Mouse (Mus musculus) yolk sac, embryonic 10.5 days (tissue): Measurements from ENCODE around the gene Ndnf.
A peak's percentile ranks its signal among the peaks of the same experiment; 100 is the strongest.

Experiments used
- DNase-seq: peaks from one replicate; pipeline ENCODE4 v3.0.0-alpha.2; 2017; ENCODE audit warnings: low spot score

The Ndnf gene

DNA sequence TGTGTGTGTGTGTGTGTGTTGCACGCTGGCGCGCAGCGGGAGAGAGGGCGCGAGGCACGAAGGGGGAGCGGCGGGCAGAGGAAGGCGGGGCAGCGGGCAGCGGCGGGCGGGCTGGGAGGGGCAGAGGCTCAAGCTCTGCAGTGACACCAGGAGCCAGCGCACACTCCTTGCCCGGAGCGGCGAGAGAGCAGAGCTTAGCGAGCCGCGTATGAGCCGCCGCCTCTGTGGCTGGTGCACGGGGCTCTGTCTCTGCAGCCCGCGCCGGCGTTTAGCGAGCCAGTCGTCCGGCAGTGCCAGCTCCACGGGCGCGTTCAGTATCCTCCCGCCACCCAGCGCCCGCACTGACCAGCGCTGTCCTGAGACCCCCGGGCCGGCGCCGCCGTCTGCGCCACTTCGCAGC, at the start of gene Ndnf:
TSS of gene Ndnf (plus strand) at position 140 of the 400 bp plus-strand sequence.
- peak; percentile 68 for DNase-seq

DNA sequence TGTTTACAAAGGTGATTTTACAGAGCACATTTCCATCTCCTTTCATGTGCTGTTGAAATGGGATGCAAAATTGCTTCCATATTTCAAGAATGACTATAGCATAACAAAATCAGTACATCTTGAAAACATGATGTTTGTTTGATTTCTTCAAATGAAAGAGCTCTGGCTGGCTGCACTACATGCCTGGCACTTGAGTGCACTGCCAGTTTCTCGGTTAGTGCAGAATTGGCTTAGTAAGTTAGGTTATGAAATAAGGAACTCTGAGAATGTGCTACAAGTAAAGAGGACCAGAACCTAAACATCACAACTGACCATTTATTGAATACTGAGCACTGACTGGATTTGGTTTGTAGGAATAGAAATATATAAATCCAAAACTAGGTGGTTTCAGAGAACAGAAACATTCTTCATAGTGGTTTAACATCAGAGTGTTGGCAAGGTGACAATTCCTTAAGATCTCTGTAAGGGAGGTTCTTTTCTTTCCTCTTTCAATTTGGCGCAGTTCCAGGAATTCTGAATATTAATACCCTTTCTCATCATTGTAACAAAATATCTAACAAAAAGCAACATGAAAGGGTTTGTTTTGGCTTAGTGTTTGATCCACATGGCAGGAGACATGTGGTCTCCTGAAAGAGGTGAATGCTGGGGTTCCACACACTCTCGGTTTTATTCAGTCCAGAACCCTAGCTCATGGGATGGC, 48.2 kb upstream of the Ndnf start:
- no peak for DNase-seq

DNA sequence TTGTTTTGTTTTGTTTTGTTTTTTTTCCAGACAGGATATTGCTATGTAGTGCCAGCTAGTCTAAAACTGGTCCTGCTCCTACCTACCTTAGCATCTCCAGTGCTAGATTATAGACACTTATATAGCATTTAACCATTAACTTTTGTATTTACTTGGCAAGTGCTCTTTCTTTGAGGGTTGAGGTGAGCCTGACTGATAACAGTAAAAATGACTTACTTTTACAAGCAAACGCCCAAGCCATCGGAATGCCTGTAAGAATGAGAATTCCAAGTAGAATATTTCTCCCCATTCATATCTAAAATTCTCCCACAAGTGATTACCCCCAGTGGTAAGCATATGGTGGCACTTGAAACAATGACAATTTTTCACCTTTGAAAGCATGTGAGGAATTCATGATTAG, 40.8 kb upstream of the Ndnf start:
- no peak for DNase-seq

DNA sequence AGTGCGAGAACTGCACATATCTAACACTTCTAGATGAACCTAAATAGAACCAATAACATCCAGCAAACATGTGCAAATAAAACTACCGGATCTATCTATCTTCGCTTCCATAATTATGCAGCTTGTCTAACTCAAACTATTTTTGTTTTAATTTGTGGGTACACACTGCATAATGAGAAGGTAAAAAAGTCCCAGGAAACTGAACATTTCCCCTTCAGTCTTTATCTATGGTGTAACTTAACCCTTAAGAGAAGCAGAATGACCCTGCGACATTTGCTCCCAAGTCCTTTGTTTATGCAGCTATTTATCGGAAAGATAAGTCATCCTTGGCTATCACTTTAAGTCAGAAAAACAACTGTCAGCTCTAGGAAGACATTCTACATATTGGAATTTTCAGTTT, 39.2 kb upstream of the Ndnf start:
- DNase-seq, result no peak

DNA sequence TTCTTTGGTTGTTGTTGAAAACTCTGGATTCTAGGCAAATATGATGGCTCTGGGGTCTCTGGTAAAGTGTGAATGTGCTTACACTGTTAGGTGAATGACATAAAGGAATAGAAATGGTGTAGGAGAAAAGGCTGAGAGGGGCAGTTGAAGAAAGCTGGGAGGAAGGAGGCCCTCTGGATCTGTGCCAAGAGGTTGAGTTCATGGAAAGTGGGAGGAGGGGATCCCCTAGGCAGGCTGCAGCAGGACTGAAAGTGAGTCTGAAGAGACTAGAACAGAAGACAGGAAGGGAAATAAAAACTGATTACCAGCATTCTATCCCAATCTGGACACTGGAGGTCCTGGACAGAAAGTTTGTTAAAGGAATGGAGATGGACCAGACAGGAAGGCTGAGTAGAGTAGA, 29.0 kb upstream of the Ndnf start:
- no peak for DNase-seq

DNA sequence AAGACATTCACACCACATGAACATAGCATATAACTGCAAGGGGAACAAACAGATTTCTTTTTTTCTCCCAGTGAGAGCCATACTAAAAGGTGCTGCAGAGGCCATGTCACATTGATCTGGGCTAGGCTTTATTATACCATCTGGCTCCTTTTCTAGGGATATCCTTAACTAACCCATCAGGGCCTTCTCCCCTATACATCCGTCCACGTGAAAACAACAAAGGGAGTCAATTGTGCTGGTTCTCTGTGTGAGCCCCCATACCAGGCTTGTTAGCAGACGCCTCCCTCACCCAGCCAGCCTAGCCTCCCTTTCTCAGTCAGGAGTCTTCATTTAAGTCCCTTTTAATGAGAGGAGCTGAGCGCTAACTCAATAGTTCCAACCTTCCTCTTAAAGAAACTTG, 27.3 kb upstream of the Ndnf start:
- DNase-seq, result no peak

DNA sequence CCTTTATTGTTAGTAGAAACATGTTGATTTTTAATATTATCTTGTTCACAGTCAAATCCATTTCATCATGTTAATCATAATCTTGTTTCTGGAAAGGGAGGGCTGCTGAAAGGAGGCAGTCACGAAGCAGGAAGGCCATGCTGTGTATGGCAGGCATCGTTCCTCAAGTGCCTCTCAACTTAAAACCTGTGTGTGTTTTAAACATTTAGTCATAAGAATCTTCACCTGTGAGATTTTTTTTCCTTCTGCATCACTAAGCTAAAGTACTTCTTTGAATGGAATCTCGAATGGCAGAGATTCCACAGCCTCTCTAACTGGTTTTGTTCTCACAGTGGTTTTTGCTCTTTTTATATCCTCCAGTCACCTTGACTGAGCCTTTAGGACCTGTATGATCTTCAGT, 25.0 kb upstream of the Ndnf start:
- no peak for DNase-seq

DNA sequence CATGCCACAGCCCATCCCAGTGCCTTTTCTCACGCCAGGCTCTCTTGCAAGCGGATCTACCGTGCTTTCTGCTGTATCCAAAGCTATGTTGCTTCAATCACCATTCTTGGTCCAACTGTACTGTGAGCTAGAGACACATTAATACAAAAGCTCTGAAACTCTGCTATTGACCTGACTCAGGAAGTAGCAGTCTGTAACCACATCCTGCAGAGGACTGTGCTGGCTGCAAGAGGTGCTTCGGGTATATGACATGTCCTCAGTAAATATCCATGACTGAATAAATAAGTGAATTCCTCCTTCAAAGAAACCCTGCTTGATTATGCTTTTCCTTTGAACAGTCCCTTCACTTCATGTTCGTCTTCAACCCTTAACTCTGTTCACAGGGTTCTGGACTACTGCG, 23.7 kb upstream of the Ndnf start:
- DNase-seq, result no peak

DNA sequence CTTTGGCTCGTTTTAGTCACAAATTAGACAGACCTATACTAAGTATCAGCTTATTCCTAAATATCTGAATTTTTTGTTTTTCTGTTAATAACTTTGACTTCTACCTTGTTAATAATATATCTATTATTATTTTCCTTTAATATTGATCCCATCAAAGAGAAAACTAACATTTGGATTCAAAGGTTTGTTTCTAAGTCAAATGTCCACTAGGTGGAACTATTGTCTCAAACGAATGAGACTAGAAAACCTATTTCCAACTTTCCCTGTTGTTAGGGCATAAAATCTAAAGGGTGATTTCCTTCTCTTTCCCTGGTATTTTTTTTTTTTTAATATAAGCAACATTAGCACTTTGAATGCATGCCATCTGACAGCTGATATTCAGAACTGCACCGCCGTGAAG, 20.0 kb upstream of the Ndnf start:
- no peak for DNase-seq

DNA sequence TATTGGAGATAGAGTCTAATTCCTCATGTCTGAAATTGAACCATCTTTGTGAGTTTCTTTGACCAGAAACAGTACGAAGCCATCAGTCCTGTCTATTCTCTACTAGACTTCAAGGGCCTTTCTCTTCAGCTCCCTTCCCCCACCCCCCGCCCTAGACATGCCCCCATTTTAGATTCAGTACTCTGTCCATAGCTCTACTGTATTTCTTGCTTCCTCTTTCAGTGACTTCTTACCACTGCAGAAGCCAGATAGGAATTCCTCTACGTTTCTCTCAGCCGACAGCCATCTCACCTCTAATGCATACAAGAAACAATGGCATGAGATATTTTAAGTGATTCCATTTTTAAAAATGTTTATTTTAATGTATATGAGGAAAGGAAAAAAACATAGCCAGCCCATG, 10.1 kb upstream of the Ndnf start:
- no peak for DNase-seq

DNA sequence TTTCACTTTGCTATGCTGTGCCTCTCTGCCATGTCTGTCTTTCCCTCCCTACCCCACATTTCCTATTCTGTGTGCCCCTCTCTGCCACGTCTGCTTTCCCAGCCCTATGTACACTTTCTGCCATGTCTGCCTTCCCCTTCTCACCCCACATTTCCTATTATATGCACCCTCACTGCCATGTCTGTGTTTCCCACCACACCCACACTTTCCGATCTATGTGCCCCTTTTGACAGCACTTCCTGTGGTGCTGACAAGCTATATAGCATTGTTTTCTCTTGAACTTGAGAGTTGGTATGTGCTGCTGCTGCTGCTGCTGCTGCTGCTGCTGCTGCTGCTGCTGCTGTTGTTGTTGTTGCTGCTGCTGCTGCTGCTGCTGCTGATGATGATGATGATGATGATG, 9.3 kb upstream of the Ndnf start:
- no peak for DNase-seq

DNA sequence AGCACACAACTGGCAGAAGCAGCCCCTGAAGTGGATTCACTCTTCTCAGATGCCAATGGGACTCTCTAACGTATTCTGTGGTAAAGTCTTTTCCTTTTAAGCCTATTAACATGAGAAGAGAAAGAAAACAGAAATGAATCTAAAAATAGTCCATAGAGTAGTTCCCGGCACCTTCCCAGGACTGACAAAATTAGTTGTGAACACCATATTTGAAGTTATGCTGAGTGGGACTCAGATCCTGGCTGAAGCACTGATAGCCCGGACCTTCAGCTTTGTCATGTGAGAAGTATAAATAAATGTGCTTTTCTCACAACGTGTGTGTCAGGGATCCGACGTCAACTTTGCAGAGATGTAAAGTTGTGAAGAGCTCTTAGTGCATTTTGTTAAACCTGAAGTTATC, 7.4 kb upstream of the Ndnf start:
- DNase-seq, result no peak

DNA sequence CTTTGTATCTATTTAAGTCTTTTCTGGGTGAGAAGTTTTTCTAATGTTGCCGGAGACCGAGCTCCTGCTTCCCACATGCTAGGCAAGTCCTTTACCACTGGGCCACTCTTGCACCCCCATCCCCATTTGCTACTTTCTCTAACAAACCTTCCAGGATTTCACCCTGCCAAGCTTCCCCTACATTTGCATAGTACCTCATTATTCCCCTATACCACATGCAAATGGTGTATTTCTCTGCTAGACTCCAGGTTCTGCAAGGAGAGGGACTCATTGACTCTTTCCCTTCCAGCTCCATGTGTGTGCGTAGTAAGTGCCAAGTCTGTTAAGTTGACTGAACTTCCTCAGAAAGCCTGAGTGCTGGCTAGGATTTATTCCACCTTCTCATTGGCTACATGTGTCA, 5.1 kb upstream of the Ndnf start:
- DNase-seq, result no peak

DNA sequence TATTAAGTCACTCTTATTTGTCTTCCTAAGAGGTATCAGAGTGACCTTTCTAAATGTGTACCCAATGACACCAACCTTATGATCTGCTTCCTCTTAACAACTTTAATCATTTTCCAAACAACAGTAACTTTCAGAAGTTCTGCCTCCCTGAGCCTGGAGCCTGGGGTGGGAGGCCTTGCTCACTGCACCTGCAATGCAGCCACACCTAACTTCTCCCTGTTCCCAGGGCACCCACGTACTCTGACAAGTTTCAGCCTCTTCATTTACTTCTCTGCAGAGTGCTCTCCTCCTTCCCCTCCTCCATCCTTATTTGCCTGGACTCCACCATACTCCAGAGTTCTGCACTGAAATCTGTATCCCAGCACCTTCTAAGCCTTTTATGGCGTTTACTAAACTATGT, 1.4 kb upstream of the Ndnf start:
- DNase-seq, result no peak

DNA sequence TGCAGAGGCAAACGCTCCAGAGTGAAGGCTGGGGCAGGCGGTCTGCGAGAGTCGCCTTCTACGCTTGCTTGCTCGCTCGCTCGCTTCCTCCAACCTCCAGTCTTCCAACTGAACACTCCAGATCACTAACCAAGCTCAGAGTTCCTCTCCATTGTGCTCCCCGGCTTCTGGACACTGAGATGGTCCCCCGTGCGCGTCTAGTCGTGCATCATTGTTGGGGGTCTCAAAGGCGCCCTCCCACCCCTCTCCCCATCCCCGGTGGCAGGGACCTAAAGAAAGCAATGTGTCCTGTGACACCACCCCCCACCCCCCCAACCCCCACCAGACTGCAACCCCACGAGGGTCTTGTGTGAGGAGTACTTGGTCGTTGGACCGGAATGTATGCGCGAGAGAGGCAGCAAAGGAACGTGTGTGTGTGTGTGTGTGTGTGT, 394 bp upstream of the Ndnf start:
- no peak for DNase-seq

DNA sequence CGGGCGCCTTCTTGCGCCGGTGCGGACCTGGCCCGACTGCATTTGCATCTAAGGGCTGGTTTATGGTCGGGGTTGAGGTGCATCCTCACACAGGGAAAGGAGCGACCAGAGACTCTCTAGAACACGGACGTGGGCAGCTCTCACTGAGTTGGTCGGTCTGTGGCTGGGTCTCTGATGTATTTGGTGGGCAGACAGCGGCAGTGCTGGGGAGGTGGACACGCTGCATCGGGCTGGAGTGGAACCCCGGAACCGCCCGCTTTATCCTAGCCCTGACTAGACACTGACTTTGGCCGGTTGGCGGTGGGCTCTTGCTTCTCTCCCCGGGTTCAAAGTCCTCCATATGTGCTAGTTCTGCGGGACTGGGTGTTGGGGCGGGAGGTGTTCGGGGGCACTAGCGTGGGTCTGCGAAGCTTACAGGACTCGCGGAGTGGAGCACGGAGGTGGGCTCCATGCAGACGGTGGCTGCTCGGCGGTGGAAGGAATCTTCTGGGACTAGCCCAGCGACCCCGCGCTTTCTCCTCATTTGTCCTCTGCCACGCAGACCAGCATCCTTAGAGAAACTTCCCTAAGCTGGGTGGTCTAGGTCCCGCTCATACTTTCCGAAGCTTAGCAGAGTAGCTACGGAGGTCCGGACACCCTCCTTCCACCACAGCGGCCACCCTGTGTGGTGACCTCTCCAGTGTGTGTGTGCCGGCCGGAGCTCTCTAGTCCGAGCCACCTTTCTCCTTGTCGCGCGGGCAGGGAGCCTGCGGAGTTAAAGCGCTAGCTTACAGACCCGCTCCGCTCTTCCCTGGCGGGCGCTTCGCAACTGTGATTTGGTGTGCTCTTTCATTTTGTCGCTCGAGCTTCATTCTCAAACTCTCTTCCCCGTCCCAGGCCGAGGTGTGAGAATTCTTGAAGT, 991 bp downstream of the Ndnf start:
- peak; percentile 16 for DNase-seq

DNA sequence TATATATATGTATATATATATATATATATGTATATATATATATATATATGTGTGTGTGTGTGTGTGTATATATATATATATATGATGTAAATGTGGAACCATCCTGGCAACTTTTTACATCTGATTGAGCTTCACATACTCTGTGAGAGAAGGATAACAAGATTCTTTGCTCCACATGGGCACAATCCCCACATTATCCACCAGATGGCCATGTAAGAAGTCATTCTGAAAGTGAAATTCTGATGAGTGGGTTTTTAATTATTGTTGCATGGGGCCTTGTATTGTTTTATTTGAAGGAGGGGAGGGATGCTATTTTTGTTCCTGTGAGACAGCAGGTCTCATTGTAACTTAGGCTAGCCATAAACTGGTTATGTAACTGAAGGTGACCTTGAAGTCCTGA, 22.5 kb downstream of the Ndnf start:
- DNase-seq, result no peak

DNA sequence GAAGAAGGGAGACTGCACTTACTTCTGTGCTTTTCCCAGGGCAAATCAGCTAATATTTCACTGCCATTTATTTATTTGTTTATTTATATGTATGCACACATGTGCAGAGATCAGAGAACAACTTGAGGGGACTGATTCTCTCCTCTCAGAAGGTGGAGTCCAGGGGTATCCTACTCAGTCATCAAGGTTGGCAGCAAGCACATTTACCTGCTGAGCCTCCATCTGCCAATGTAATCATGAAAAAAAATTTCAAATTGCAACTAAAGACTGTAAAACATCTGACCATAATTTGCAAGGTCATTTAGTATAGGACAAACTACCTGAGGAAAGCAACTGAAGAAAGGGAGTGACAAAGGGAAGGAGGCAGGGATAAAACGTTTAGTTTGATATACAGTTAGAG, 49.3 kb downstream of the Ndnf start:
- DNase-seq, result no peak

DNA sequence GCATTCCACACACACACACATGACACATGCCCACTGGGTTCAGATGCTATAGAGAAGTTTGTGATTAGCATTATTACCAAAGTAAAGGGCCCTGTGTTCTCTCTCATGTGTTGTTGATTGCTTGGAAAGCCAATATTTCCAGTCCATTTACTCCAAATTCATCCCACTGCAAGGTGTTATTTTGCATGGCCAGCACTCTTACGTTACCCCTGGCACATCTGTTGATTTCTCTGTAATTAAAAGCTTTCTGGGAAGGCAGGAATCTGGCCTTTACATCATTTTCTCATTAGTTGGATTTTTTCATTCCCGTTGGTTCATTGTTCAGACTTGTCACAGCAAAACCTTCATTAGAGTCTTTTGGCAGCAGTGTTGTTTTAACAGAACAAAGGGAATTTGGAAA, 54.3 kb downstream of the Ndnf start:
- DNase-seq, result no peak

DNA sequence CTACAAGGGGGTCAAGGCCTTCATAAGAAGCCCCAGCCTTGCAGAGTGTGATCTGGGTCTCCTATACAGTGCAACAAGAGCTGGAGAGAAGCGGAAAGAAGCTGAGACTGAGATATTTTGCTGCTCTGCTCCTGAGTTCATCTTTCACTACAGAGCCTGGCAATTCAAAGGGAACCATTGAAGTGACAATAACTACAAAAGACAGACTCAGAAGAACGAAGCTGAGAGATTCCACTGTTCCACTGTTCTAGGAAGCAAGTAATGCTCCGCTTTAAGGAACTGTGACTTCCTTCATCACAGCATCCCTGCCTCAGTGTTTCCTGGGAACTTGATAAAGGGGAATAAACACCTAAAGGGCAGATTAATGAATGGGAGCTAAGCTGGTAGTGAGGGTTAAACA, 56.9 kb downstream of the Ndnf start:
- DNase-seq, result no peak

DNA sequence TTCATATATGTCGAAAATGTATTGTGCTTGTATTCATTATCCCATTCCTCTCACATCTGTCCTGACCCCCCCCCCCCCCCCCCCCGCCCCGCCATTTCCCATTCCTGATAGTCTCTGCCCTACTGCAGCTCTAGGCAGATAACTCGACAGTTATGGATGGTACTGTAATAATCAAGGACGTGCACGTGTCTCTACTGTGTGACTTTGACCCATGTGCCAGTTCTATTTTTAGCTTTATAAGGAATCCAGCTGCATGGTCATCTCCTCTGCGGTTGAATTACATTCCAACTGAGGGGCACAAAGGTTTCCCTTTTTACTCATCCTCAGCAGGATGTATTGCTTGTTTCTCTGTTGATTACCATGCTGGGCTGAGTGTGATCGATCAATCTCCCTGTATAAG, 68.1 kb downstream of the Ndnf start:
- DNase-seq, result no peak

DNA sequence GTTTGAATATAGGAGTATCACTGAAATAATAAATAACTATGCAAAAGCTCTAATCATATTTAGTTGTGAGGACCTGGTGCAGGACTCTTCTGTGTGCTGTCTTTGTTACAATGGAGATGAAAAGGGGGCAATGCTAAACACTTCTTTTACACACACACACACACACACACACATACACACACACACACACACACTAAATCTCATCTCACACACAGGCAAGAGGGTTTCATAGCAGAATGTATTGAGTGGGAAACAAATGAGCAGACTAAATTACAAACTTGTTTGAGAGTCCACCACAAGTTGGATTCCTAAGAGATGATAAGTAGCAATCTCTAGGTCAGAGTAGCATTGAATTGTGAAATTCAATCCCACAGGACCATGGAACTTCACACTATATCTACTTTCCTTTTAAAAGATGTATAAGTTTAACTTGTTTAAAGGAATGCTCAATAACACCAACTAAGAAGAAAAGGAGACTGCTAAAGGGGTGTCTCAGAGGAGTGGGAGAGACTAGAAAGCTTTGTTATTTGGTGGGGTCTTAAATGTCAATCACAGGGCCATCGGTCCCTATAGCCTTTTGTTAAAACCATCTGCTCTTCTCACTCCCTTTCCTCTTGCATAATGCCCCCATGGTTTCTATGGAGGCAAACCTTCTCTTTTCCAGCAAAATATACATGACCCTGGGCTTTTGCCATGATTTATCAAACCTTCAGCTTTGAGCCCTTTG, 71.9 kb downstream of the Ndnf start:
- no peak for DNase-seq

DNA sequence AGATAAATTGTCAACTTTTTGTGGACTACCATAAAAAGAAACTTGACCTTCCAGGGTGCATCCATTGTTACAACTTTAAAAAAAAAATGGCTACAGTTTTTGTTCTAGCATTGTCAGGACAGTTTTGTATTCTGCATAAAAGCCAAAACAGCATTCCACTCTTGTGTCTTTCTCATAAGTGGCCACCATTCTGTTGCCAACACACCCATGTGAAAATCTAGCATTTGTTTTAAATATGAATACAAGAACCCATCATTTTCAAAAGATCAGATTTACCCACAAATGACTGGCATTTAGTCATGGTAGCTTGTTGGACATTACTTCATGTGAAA, 72.4 kb downstream of the Ndnf start:
- DNase-seq, result no peak
